Mouse (Mus musculus): ENCODE measurements around the gene Apol6.

GRCm38 (mm10) chr15:77085818-77086217, 41.3 kb downstream of the Apol6 start:
- TF ChIP-seq CTCF (conservative IDR thresholded peaks at IDR 0.05; ENCODE audit: insufficient read depth, insufficient read length, low read depth, low read length) (no peak), POLR2A (IDR thresholded peaks at IDR 0.05; ENCODE audit: low read depth, low read length) (no peak)
